Mouse (Mus musculus) brain, embryonic 14.5 days (tissue): ENCODE measurements around the gene Sigirr.

ENCODE experiments used
- CTCF ChIP-seq: fragments of 200-500 bp; IDR thresholded peaks from 2 replicates; pipeline ENCODE4 v1.5.1; 2012; ENCODE audit warnings: inconsistent platforms, mild to moderate bottlenecking, moderate library complexity, borderline replicate concordance; ENCODE audit not compliant: insufficient read depth, insufficient read length; ENCODE audit errors: extremely low read depth
- POLR2A ChIP-seq: fragments of 200-500 bp; IDR thresholded peaks from 2 replicates; pipeline ENCODE4 v1.6.1; 2012; ENCODE audit warnings: mild to moderate bottlenecking, inconsistent platforms, borderline replicate concordance; ENCODE audit not compliant: poor library complexity, insufficient read depth, insufficient read length, severe bottlenecking; ENCODE audit errors: extremely low read depth

DNA sequence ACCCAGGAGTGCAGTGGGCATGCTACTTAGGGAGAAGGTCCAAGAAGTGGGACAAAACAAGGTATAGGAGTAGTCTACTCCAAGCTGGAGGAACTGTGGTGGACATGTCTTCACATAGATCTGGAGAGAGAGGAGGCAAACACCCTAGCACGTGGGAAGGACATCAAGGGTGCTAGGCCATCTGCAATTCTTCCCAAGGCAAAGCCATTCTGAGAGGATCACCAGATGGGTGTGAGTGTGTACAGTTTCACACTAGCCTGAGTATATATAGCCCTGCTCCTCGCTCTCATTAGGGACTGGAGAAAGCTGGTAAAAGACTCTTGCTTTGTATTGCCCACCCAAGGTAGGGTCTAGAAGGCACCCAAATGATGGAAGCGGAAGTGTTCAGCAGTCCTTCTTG, 37.0 kb downstream of the Sigirr start:
- no peak for TF ChIP-seq CTCF
- TF ChIP-seq POLR2A: no peak
